Mouse (Mus musculus) megakaryocyte-erythroid progenitor cell, adult 5-6 weeks (primary cell): Measurements from ENCODE around the gene Agpat4. TPM values are rescaled to one million over a fixed set of nuclear protein-coding genes. Genes with fewer than 3 reads are reported as not detected.

Experiments
- ATAC-seq: replicated peaks from 2 replicates; pipeline ENCODE4 v1.8.0; 2016; ENCODE audit warnings: mild to moderate bottlenecking, inconsistent platforms; ENCODE audit not compliant: severe bottlenecking, poor library complexity, low FRiP score, low TSS enrichment
- total RNA-seq, 2 experiments: library from RNA; stranded (forward) in 1 of 2; stranded (reverse) in 1 of 2; fragments of 200-1000, 215-1000 nt in 1 of 2; fragments of >200 nt in 1 of 2; fragmentation: Nextera tagmentation in 1 of 2; gene quantifications; 2 replicates each; pipeline ENCODE4 v1.2.3; 2014 to 2017

The Agpat4 gene
- 9.0 and 12.7 TPM in 2 replicates for total RNA-seq (2014; fragmentation: Nextera tagmentation)
- total RNA-seq (2017), result 4.3 and 6.8 TPM in 2 replicates

GRCm38 (mm10) chr17:12118561-12118925, at the start of gene Agpat4:
Agpat4 (plus strand) TSS chr17:12118704.
- peak; percentile 19 for ATAC-seq

- ATAC-seq, result no peak
Measured at GRCm38 (mm10) chr17:12076816-12077215, 41.7 kb upstream of the Agpat4 start.

GRCm38 (mm10) chr17:12080656-12081495, 37.6 kb upstream of the Agpat4 start:
- ATAC-seq, result no peak

GRCm38 (mm10) chr17:12082201-12082600, 36.3 kb upstream of the Agpat4 start:
- ATAC-seq, result no peak

- ATAC-seq, result no peak
Measured at GRCm38 (mm10) chr17:12090261-12090927, 28.1 kb upstream of the Agpat4 start.

GRCm38 (mm10) chr17:12092901-12093564, 25.5 kb upstream of the Agpat4 start:
- no peak for ATAC-seq

- no peak for ATAC-seq
Measured at GRCm38 (mm10) chr17:12094016-12094415, 24.5 kb upstream of the Agpat4 start.

- no peak for ATAC-seq
Measured at GRCm38 (mm10) chr17:12094827-12095590, 23.5 kb upstream of the Agpat4 start.

GRCm38 (mm10) chr17:12099415-12099814, 19.1 kb upstream of the Agpat4 start:
- no peak for ATAC-seq

GRCm38 (mm10) chr17:12102326-12102725, 16.2 kb upstream of the Agpat4 start:
- no peak for ATAC-seq

- peak; percentile 51; the same call in 1 of the 2 replicates for ATAC-seq
Measured at GRCm38 (mm10) chr17:12103781-12104180, 14.7 kb upstream of the Agpat4 start.

- ATAC-seq, result 0 out of 2 replicates have a peak, but pooled peaks have one; percentile 42
Measured at GRCm38 (mm10) chr17:12104245-12104644, 14.3 kb upstream of the Agpat4 start.

- ATAC-seq, result peak; percentile 43; the same call in 1 of the 2 replicates
Measured at GRCm38 (mm10) chr17:12104690-12105089, 13.8 kb upstream of the Agpat4 start.

- ATAC-seq, result no peak
Measured at GRCm38 (mm10) chr17:12106255-12106654, 12.2 kb upstream of the Agpat4 start.

- no peak for ATAC-seq
Measured at GRCm38 (mm10) chr17:12113626-12114025, 4.9 kb upstream of the Agpat4 start.

GRCm38 (mm10) chr17:12115086-12115485, 3.4 kb upstream of the Agpat4 start:
- ATAC-seq, result no peak

- ATAC-seq, result no peak
Measured at GRCm38 (mm10) chr17:12118131-12118530, 373 bp upstream of the Agpat4 start.

GRCm38 (mm10) chr17:12118926-12119641, 580 bp downstream of the Agpat4 start:
- ATAC-seq, result peak; percentile 95

- no peak; the same call in 1 of the 2 replicates for ATAC-seq
Measured at GRCm38 (mm10) chr17:12119675-12120074, 1.2 kb downstream of the Agpat4 start.
